Mouse (Mus musculus) liver, adult 2 months (tissue): Measurements from ENCODE around the gene Ccdc39.

Experiments
- CTCF ChIP-seq: fragments of 200-500 bp; IDR thresholded peaks from 2 replicates; pipeline ENCODE4 v1.5.1; 2011; ENCODE audit warnings: low read depth, low read length, control low read depth
- POLR2A ChIP-seq: fragments of 200-500 bp; IDR thresholded peaks from 2 replicates; pipeline ENCODE4 v1.6.1; 2011; ENCODE audit warnings: low read length, control low read depth; ENCODE audit not compliant: insufficient read depth; ENCODE audit errors: extremely low read depth

DNA sequence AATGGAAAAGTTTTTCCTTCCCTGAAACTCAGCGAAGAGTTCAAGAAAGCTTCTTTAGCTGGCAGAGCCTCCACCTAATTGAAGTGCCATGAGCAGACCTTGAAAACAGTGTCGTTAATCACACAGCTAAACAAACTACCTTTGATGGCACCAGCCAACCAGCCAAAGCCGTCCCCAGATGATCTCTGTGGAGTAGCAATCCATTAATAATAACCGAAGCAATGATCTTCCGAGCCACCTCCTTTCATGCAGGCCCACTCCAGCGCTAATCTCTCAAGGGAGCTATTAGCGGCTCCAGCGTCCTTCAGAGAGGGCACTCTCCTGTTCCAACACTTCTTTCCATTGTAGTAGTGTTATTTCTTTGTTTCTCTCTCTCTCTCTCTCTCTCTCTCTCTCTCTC, 43.3 kb upstream of the Ccdc39 start:
- TF ChIP-seq CTCF (no peak), POLR2A (no peak)
